Mouse (Mus musculus) ES-Bruce4 (cell line): ENCODE data around the gene Ddx51.

Experiments
- CTCF ChIP-seq: IDR thresholded peaks from one replicate; pipeline ENCODE4 v1.8.1; 2011; ENCODE audit warnings: low read depth, low read length
- EP300 ChIP-seq: IDR thresholded peaks from 2 replicates; pipeline ENCODE4 v1.6.1; 2011; ENCODE audit warnings: low read depth, low read length; ENCODE audit not compliant: insufficient read depth
- POLR2A ChIP-seq: IDR thresholded peaks from one replicate; pipeline ENCODE4 v1.8.1; 2011; ENCODE audit warnings: low read length; ENCODE audit not compliant: insufficient read depth

- TF ChIP-seq CTCF (no peak), POLR2A (no peak), EP300 (no peak)
Observed at GRCm38 (mm10) chr5:110611435-110612158, 41.7 kb upstream of the Ddx51 start.
